In the genomic region with DNA sequence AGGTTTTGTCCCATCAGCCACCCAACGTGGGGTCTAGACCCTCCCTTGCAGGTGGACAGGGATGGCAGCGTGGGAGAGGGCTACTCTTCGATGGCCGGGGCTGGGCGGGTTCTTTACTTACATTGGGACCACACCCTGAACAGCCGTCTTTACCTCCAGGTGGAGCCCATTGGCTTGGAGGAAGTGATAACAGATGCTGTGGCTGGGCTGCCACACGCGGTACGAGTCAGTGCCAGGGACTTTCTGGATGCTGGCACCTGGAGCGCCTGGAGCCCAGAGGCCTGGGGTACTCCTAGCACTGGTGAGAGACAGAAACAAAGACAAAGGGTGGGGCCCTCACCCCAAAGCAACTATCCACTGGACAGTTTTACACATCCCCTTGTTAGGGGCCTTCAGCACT, we compare ENCODE assay signal across 6 mouse cellular contexts. TPM values are rescaled to one million over a fixed set of nuclear protein-coding genes. Genes with fewer than 3 reads are reported as not detected.
"Had no signal": no experiment of that assay in that cellular context is flagged by ENCODE, and none has a peak within 500 bp of the region (broad histone marks: within the 10 kb centered on the region; RNA-seq: fewer than 3 reads in every experiment).

No protein-coding gene starts in this region.

RNA-seq across cellular contexts. Expression of a gene that starts 36.4 kb away (rescaled TPM):
- total RNA-seq: neutrophil, adult 5-6 weeks had no signal
- polyA plus RNA-seq: spleen, adult 2 months; stomach, embryonic 14.5 days; stomach, embryonic 15.5 days; stomach, embryonic 16.5 days; thymus, postnatal 0 days had no signal
